Mouse (Mus musculus): ENCODE measurements around the gene Ap3b2. TPM values are rescaled to one million over a fixed set of nuclear protein-coding genes. Genes with fewer than 3 reads are reported as not detected.
"Not testable (repeated sequence)": the region's sequence is repeated elsewhere in the genome, so short reads cannot be mapped to it uniquely, and the experiment has no call there.

Gene Ap3b2
- polyA plus RNA-seq, 1 experiment from 2014 or later, result 27.3 TPM

DNA sequence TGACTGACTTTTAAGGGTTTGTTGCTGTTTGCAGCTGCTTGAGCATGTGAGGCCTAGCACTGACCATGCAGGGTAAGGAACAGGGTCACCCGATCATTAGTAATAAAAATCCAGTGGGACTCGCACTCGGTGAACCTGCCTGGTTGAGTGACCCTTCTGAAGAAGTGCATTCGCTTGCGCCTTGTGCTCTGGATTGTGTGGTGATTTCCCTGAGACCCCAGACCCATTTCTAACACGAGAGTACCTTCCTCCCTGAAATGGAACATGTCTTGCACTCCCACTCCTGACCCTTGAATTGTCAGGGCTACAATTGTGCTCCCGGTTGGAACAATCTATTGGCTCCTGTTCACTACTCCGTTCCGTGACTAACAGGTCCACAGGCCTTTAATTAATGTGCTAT, 1.1 kb downstream of the Ap3b2 start:
- 45% methylated on average over 9 of the region's 9 CpGs for WGBS
- ATAC-seq (replicated peaks; ENCODE audit: low FRiP score), result no peak
- H3K9ac ChIP-seq (ENCODE audit: low read length), result peak overlapping the region; percentile 74
- peak overlapping the region; percentile 60 for H3K4me3 ChIP-seq (ENCODE audit: low read depth, low read length)
- H3K9me3 ChIP-seq (ENCODE audit: control insufficient read depth, low read length), result no peaks in the 10 kb centered on the region
- no peak for DNase-seq (ENCODE audit: low spot score)
- peaks cover 10% of the 10 kb centered on the region for H3K4me1 ChIP-seq (replicated peaks; ENCODE audit: control insufficient read depth, insufficient read depth, low read length)
- H3K36me3 ChIP-seq (ENCODE audit: control insufficient read depth, insufficient read depth, low read length), result no peaks in the 10 kb centered on the region
- H3K27ac ChIP-seq (ENCODE audit: low read depth, low read length), result peak overlapping the region; percentile 83; the same call in 1 of the 2 replicates
- H3K27me3 ChIP-seq (ENCODE audit: control insufficient read depth, insufficient read depth, low read length), result peaks cover 5% of the 10 kb centered on the region; the same call in 1 of the 2 replicates
- H3K4me2 ChIP-seq (ENCODE audit: low read depth, low read length, severe bottlenecking), result peak overlapping the region; percentile 87

GRCm38 (mm10) chr7:81489649-81490048, 4.1 kb downstream of the Ap3b2 start:
- Histone ChIP-seq H3K9ac (ENCODE audit: low read length) (no peak overlapping the region), H3K9me3 (ENCODE audit: control insufficient read depth, low read length) (no peaks in the 10 kb centered on the region), H3K27ac (ENCODE audit: low read depth, low read length) (no peak overlapping the region), H3K4me2 (ENCODE audit: low read depth, low read length, severe bottlenecking) (no peak overlapping the region), H3K36me3 (ENCODE audit: control insufficient read depth, insufficient read depth, low read length) (no peaks in the 10 kb centered on the region), H3K4me3 (ENCODE audit: low read depth, low read length) (no peak overlapping the region), H3K27me3 (ENCODE audit: control insufficient read depth, insufficient read depth, low read length) (peaks cover 5% of the 10 kb centered on the region; the same call in 1 of the 2 replicates), H3K4me1 (replicated peaks; ENCODE audit: control insufficient read depth, insufficient read depth, low read length) (peaks cover 6% of the 10 kb centered on the region)
- DNase-seq (ENCODE audit: low spot score) (no peak), ATAC-seq (replicated peaks; ENCODE audit: low FRiP score) (no peak)
- WGBS, result 8% methylated on average over 9 of the region's 9 CpGs

DNA sequence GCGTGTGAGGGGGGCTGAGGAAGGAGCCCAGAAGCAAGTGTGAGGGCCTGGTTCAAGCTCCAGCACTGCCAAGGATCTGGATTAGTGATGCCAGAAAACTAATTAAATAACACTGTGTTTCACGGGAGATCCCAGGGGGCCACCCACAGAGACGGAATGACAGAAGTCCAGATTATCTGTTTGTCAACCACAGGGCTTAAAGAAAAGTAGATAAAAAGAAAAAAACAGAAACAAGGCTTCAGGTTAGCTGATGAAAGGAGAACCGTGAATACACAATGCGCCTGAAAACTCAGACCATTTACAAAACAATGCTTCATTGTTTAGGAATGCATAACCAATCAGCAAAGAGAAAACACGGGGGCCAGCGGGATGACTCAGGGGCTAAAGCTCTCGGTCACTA, 12.9 kb downstream of the Ap3b2 start:
- Histone ChIP-seq H3K4me3 (ENCODE audit: low read depth, low read length) (no peak overlapping the region), H3K9me3 (ENCODE audit: control insufficient read depth, low read length) (no peaks in the 10 kb centered on the region), H3K27ac (ENCODE audit: low read depth, low read length) (no peak overlapping the region), H3K36me3 (ENCODE audit: control insufficient read depth, insufficient read depth, low read length) (no peaks in the 10 kb centered on the region), H3K9ac (ENCODE audit: low read length) (no peak overlapping the region), H3K4me2 (ENCODE audit: low read depth, low read length, severe bottlenecking) (no peak overlapping the region), H3K4me1 (replicated peaks; ENCODE audit: control insufficient read depth, insufficient read depth, low read length) (0 out of 2 replicates have a peak, but pooled peaks cover 2% of the 10 kb centered on the region), H3K27me3 (ENCODE audit: control insufficient read depth, insufficient read depth, low read length) (peaks cover 11% of the 10 kb centered on the region; the same call in 1 of the 2 replicates)
- DNase-seq (ENCODE audit: low spot score) (peak; percentile 49), ATAC-seq (replicated peaks; ENCODE audit: low FRiP score) (no peak)
- WGBS, result under 1% methylated on average over 8 of the region's 8 CpGs

- peak; percentile 39 for DNase-seq (ENCODE audit: low spot score)
- no peak for ATAC-seq (replicated peaks; ENCODE audit: low FRiP score)
- no peak overlapping the region for H3K27ac ChIP-seq (ENCODE audit: low read depth, low read length)
- H3K27me3 ChIP-seq (ENCODE audit: control insufficient read depth, insufficient read depth, low read length), result peaks cover 11% of the 10 kb centered on the region; the same call in 1 of the 2 replicates
- H3K4me1 ChIP-seq (replicated peaks; ENCODE audit: control insufficient read depth, insufficient read depth, low read length), result 0 out of 2 replicates have a peak, but pooled peaks cover 2% of the 10 kb centered on the region
- H3K9ac ChIP-seq (ENCODE audit: low read length), result no peak overlapping the region
- no peak overlapping the region for H3K4me3 ChIP-seq (ENCODE audit: low read depth, low read length)
- no peaks in the 10 kb centered on the region for H3K36me3 ChIP-seq (ENCODE audit: control insufficient read depth, insufficient read depth, low read length)
- no peak overlapping the region for H3K4me2 ChIP-seq (ENCODE audit: low read depth, low read length, severe bottlenecking)
- WGBS, result 76% methylated on average over 3 of the region's 3 CpGs
- H3K9me3 ChIP-seq (ENCODE audit: control insufficient read depth, low read length), result no peaks in the 10 kb centered on the region
Observed at GRCm38 (mm10) chr7:81479531-81480090, 14.1 kb downstream of the Ap3b2 start.

GRCm38 (mm10) chr7:81478261-81478660, 15.5 kb downstream of the Ap3b2 start:
- not testable (repeated sequence) for H3K36me3 ChIP-seq (ENCODE audit: control insufficient read depth, insufficient read depth, low read length); ATAC-seq (replicated peaks; ENCODE audit: low FRiP score); H3K4me3 ChIP-seq (ENCODE audit: low read depth, low read length); H3K9ac ChIP-seq (ENCODE audit: low read length); H3K27ac ChIP-seq (ENCODE audit: low read depth, low read length); H3K4me1 ChIP-seq (replicated peaks; ENCODE audit: control insufficient read depth, insufficient read depth, low read length); DNase-seq (ENCODE audit: low spot score); H3K4me2 ChIP-seq (ENCODE audit: low read depth, low read length, severe bottlenecking); H3K9me3 ChIP-seq (ENCODE audit: control insufficient read depth, low read length)
- peaks cover 11% of the 10 kb centered on the region; the same call in 1 of the 2 replicates for H3K27me3 ChIP-seq (ENCODE audit: control insufficient read depth, insufficient read depth, low read length)

- Histone ChIP-seq H3K27me3 (ENCODE audit: control insufficient read depth, insufficient read depth, low read length) (peaks cover 11% of the 10 kb centered on the region; the same call in 1 of the 2 replicates), H3K36me3 (ENCODE audit: control insufficient read depth, insufficient read depth, low read length) (no peaks in the 10 kb centered on the region), H3K4me1 (replicated peaks; ENCODE audit: control insufficient read depth, insufficient read depth, low read length) (0 out of 2 replicates have a peak, but pooled peaks cover 2% of the 10 kb centered on the region), H3K9ac (ENCODE audit: low read length) (no peak overlapping the region), H3K9me3 (ENCODE audit: control insufficient read depth, low read length) (no peaks in the 10 kb centered on the region), H3K4me2 (ENCODE audit: low read depth, low read length, severe bottlenecking) (peak overlapping the region; percentile 27; the same call in 1 of the 2 replicates), H3K27ac (ENCODE audit: low read depth, low read length) (no peak overlapping the region), H3K4me3 (ENCODE audit: low read depth, low read length) (no peak overlapping the region)
- DNase-seq (ENCODE audit: low spot score), result peak; percentile 58
- ATAC-seq (replicated peaks; ENCODE audit: low FRiP score), result no peak
- 3% methylated on average over 24 of the region's 24 CpGs for WGBS
Observed at GRCm38 (mm10) chr7:81476833-81477232, 16.9 kb downstream of the Ap3b2 start.

GRCm38 (mm10) chr7:81475221-81475620, 18.5 kb downstream of the Ap3b2 start:
- Histone ChIP-seq H3K27me3 (ENCODE audit: control insufficient read depth, insufficient read depth, low read length) (peaks cover 11% of the 10 kb centered on the region; the same call in 1 of the 2 replicates), H3K27ac (ENCODE audit: low read depth, low read length) (no peak overlapping the region), H3K4me2 (ENCODE audit: low read depth, low read length, severe bottlenecking) (no peak overlapping the region), H3K9me3 (ENCODE audit: control insufficient read depth, low read length) (no peaks in the 10 kb centered on the region), H3K4me3 (ENCODE audit: low read depth, low read length) (no peak overlapping the region), H3K4me1 (replicated peaks; ENCODE audit: control insufficient read depth, insufficient read depth, low read length) (0 out of 2 replicates have a peak, but pooled peaks cover 2% of the 10 kb centered on the region), H3K36me3 (ENCODE audit: control insufficient read depth, insufficient read depth, low read length) (no peaks in the 10 kb centered on the region), H3K9ac (ENCODE audit: low read length) (no peak overlapping the region)
- DNase-seq (ENCODE audit: low spot score) (no peak), ATAC-seq (replicated peaks; ENCODE audit: low FRiP score) (no peak)
- WGBS, result 85% methylated on average over 3 of the region's 3 CpGs

DNA sequence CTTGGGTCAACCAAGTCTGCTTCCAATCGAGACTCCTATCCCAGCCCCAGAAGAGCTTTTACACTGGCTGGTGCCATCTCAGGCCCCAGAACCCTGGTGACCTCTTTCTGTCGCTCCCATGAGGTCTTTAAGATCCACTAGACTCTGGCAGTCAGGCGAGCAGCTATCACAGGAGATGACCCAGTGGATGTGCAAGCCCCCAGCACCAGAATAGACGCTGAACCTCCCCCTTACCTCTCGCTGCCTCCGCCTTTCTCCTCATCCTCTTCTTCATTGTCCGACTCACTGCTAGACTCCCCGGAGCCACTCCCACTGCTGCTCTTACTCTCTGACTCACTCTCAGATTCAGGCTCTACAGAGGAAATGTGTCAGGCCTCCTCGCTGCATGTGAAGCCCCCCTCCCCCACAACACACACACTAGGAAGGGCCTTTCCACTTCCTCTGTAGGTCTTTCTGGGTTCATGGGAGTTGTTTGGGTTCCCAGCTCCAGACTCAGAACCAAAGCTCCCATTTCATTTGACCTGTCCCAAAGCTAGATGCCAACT, 28.7 kb downstream of the Ap3b2 start:
- no peak for ATAC-seq (replicated peaks; ENCODE audit: low FRiP score)
- H3K36me3 ChIP-seq (ENCODE audit: control insufficient read depth, insufficient read depth, low read length), result no peaks in the 10 kb centered on the region

GRCm38 (mm10) chr7:81464116-81464515, 29.6 kb downstream of the Ap3b2 start:
- Histone ChIP-seq H3K4me3 (ENCODE audit: low read depth, low read length) (no peak overlapping the region), H3K27me3 (ENCODE audit: control insufficient read depth, insufficient read depth, low read length) (no peaks in the 10 kb centered on the region), H3K4me1 (replicated peaks; ENCODE audit: control insufficient read depth, insufficient read depth, low read length) (no peaks in the 10 kb centered on the region), H3K27ac (ENCODE audit: low read depth, low read length) (no peak overlapping the region), H3K4me2 (ENCODE audit: low read depth, low read length, severe bottlenecking) (no peak overlapping the region), H3K9ac (ENCODE audit: low read length) (no peak overlapping the region), H3K36me3 (ENCODE audit: control insufficient read depth, insufficient read depth, low read length) (no peaks in the 10 kb centered on the region), H3K9me3 (ENCODE audit: control insufficient read depth, low read length) (no peaks in the 10 kb centered on the region)
- 2% methylated on average over 4 of the region's 4 CpGs for whole genome bisulfite sequencing
- DNase-seq (ENCODE audit: low spot score) (peak; percentile 69), ATAC-seq (replicated peaks; ENCODE audit: low FRiP score) (no peak)

More for the DNA sequence above, 28.7 kb downstream of the Ap3b2 start:
- WGBS, result 80% methylated on average over 9 of the region's 9 CpGs
- Histone ChIP-seq H3K27me3 (ENCODE audit: control insufficient read depth, insufficient read depth, low read length) (no peaks in the 10 kb centered on the region), H3K4me2 (ENCODE audit: low read depth, low read length, severe bottlenecking) (no peak overlapping the region), H3K4me3 (ENCODE audit: low read depth, low read length) (no peak overlapping the region), H3K4me1 (replicated peaks; ENCODE audit: control insufficient read depth, insufficient read depth, low read length) (no peaks in the 10 kb centered on the region), H3K9ac (ENCODE audit: low read length) (no peak overlapping the region), H3K9me3 (ENCODE audit: control insufficient read depth, low read length) (no peaks in the 10 kb centered on the region), H3K27ac (ENCODE audit: low read depth, low read length) (no peak overlapping the region)
- no peak for DNase-seq (ENCODE audit: low spot score)

All from forebrain, embryonic 11.5 days (tissue).